Mouse (Mus musculus): ENCODE data around the gene Gm37240. TPM values are rescaled to one million over a fixed set of nuclear protein-coding genes. Genes with fewer than 3 reads are reported as not detected.
"Not testable (repeated sequence)": the region's sequence is repeated elsewhere in the genome, so short reads cannot be mapped to it uniquely, and the experiment has no call there.

The Gm37240 gene
- total RNA-seq, 2 experiments from 2014 or later = 0.27 to 1.1 TPM

DNA sequence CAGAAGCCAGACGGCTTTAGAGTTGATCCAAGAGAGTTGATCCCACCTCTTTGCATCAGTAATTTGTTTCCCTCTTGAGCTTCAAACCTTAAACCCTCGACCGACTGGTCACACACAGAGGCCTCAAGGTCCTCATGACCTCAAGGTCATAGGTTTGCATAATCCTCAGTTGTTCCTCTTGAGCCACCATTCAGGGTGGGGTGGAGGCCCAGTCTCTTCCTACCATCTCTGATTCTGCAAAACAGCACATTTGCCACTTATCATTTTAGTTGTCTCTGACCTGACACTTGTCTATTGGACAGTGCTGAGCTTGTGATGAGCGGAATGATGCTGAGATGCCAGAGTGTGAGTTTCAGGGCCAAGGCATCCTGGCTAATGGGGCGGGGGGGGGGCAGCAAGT is 1211.6 kb downstream of the Gm37240 start:
- no peak overlapping the region for H3K4me3 ChIP-seq
- H3K27ac ChIP-seq = no peak overlapping the region
- TF ChIP-seq CTCF (IDR thresholded peaks at IDR 0.05) = no peak
- intact Hi-C loops (cut with DNase I) = no loop called here
- DNase-seq (ENCODE audit: extremely low spot score in 1 of 2, low spot score in 2 of 2) = no peak

DNA sequence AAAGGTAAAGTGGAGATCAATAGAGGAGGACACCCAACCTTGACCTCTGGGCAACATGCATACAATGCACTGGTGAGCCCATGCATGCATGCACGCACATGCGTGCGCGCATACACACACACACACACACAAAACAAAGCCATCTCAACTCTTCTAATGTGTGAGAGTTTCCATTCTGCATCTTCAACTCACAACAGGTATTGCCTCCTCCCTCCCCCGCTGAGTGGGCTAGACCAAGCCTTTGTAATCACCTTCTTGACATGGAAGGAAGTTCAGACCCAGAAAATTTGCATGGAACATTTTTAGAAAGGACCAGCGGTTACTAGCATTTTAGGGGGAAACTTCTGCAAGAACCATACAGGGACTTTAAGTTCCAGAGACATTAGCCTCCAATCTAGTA is 1213.8 kb downstream of the Gm37240 start:
- H3K27ac ChIP-seq = no peak overlapping the region
- DNase-seq (ENCODE audit: extremely low spot score in 1 of 2, low spot score in 2 of 2) = no peak
- H3K4me3 ChIP-seq = no peak overlapping the region
- no peak for TF ChIP-seq CTCF (IDR thresholded peaks at IDR 0.05)
- intact Hi-C loops (cut with DNase I) = no loop called here

DNA sequence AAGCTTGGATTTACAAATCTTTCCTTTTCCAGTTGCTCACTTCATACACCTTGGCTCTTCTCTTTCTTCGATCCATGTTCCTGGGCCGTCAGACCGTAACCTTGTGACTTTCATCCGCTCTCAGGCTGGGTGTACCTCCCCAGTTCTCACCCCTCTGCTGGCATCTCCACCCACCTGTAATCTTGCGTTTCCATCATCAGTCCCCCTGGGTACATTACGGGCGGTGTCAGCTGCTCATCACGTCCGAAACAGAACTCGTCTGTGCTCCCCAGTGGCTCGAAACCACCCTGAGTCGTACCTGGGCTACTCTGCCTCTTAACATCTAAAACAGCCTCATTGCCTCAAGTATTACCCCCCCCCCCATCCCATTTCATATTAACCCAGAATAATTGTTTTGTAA is 1215.2 kb downstream of the Gm37240 start:
- no peak for DNase-seq (ENCODE audit: extremely low spot score in 1 of 2, low spot score in 2 of 2)
- intact Hi-C loops (cut with DNase I) = no loop called here
- no peak for TF ChIP-seq CTCF (IDR thresholded peaks at IDR 0.05)
- H3K4me3 ChIP-seq = no peak overlapping the region
- H3K27ac ChIP-seq = no peak overlapping the region

DNA sequence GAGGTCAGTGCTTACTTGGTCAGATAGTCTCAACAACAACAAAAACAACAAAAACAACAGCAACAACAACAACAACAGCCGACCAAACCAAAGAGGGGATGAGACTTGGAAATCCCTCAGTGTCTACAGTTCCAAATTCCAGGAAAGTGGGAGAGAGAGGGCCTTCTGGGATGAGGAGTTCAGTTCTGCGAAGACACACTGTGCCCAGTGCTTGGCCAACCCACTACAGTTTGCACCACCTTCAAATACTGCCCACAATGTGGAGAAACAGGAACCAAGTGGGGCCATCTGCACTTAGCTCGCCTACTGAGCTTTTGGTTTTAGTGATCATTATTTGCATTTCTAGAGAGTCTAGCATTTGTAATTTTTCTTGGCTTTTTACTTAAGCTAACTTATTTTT is 1218.4 kb downstream of the Gm37240 start:
- TF ChIP-seq CTCF (IDR thresholded peaks at IDR 0.05) = no peak
- Histone ChIP-seq H3K4me3 (no peak overlapping the region), H3K27ac (no peak overlapping the region)
- no peak for DNase-seq (ENCODE audit: extremely low spot score in 1 of 2, low spot score in 2 of 2)
- intact Hi-C loops (cut with DNase I) = no loop called here

DNA sequence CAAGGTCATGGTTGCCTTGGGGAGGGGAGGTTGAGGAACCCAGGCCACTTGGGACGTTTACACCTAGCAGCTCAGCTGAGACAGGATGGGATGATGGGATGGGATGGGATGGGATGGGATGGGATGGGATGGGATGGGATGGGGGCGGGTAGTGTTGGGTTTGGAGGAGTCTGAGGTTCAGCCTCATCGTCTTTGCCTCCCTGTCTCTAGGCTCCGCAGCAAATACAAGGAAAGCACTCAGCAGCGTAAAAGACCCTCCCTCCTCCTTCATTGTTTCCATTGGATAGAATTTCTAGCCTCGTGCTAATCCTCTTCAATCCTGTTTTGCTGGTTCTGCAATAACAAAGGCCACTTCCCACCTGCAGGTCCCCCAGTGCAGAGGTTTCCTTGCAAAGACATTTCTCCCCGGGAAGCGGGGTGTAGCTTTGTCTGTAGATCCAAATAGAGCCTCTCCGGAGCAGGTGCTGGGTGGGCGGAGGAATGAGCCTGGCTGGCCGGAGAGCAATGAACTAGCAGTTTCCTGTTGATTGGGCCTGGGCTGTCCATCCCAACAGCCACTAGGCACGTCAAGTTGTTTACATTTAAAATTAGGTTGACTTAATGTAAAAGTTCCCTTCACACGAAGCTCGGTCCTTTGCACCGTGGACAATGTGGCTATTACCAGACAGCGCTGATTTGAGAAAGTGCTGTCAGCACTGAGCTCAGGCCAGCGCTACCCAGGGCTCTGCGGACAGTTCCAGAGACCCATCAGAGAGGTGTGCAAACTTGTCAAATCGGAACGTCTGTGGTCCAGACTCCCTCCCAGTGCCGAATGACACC is 1221.9 kb downstream of the Gm37240 start:
- Histone ChIP-seq H3K4me3 (peak overlapping the region; percentile 23; the same call in 1 of the 2 replicates), H3K27ac (no peak overlapping the region)
- intact Hi-C loops (cut with DNase I) = no loop called here
- DNase-seq (ENCODE audit: extremely low spot score in 1 of 2, low spot score in 2 of 2) = no peak
- no peak for TF ChIP-seq CTCF (IDR thresholded peaks at IDR 0.05)

DNA sequence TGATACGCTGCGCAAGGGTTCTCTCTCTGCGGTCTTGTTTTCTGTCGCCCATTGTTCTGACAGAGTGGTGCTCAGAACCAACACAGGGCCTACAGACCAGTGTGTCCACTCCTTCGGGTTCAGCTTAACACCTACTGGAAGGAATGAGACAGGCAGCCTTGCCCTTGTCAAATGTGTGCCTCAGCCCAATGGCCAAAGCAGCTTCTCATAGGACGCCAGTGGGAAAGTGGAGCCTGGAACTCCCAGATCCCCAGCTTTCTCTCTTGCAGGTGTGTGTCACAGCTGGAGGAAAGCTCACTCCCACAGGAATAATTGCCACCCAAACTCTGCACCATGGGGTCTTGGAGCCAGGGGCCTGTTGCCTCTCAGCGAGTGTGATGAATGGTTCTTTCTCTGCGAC is 1222.6 kb downstream of the Gm37240 start:
- DNase-seq (ENCODE audit: extremely low spot score in 1 of 2, low spot score in 2 of 2) = no peak
- H3K27ac ChIP-seq = no peak overlapping the region
- intact Hi-C loops (cut with DNase I) = no loop called here
- no peak overlapping the region for H3K4me3 ChIP-seq
- no peak for TF ChIP-seq CTCF (IDR thresholded peaks at IDR 0.05)

DNA sequence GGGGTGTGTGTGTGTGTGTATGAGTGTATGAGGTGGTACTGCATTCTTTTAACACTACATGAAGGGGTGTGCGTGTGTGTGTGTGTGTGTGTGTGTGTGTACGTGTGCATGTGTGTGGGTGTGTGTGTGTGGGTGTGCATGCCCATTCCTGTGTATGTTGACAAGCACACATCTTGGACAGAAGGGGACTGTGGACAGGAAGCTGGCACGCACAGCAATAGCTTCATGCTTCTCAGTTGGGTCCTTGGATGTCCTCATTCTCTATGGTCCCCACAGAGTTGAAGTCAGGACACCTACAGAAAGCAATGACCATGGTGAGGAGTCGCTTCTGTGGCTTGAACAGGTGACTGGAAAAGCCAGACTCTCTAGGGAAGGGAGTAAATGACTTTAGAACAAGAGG is 1223.5 kb downstream of the Gm37240 start:
- TF ChIP-seq CTCF (IDR thresholded peaks at IDR 0.05) = no peak
- DNase-seq (ENCODE audit: extremely low spot score in 1 of 2, low spot score in 2 of 2) = no peak
- Histone ChIP-seq H3K4me3 (no peak overlapping the region), H3K27ac (no peak overlapping the region)
- intact Hi-C loops (cut with DNase I) = no loop called here

DNA sequence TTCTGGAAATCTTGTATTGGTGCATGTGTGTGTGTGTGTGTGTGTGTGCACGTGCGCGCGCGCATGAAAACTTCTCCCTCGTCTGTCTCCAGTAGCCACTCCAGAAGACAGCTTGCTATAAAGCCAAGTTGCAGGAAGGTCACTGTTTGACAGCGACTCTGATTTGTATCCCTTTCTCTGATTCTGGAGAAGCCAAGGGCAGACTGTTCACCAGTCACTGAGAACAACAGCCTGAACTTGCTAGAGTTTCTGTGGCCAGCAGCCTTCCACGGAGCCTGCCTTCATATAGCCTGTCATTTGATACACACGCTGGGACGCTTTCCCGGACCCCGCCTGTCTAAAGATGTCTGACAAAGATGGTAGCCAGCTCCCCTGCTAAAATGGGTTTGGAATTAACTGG is 1224.2 kb downstream of the Gm37240 start:
- TF ChIP-seq CTCF (IDR thresholded peaks at IDR 0.05) = no peak
- H3K4me3 ChIP-seq = no peak overlapping the region
- intact Hi-C loops (cut with DNase I) = no loop called here
- DNase-seq (ENCODE audit: extremely low spot score in 1 of 2, low spot score in 2 of 2) = no peak
- no peak overlapping the region for H3K27ac ChIP-seq

DNA sequence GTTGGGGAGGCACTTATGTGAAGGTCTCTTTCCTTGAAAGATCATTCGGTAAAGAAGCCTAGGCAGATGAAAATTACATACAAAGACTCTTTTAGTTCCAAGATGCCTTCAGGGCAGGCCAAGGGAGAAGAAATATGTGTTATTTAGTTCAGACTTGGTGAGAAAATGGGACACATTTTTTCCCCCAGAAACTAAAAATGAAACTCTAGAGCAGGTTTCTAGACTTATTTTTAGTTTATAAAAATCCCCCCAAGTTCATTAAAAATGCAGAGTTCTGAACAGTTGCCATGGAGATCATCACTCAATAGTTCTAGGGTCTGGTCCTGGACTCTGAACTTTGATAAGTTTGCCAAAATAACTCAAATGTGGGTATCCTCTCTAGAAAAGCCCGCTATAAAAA is 1226.9 kb downstream of the Gm37240 start:
- TF ChIP-seq CTCF (IDR thresholded peaks at IDR 0.05) = no peak
- Histone ChIP-seq H3K27ac (no peak overlapping the region), H3K4me3 (no peak overlapping the region)
- no peak for DNase-seq (ENCODE audit: extremely low spot score in 1 of 2, low spot score in 2 of 2)
- intact Hi-C loops (cut with DNase I) = no loop called here

DNA sequence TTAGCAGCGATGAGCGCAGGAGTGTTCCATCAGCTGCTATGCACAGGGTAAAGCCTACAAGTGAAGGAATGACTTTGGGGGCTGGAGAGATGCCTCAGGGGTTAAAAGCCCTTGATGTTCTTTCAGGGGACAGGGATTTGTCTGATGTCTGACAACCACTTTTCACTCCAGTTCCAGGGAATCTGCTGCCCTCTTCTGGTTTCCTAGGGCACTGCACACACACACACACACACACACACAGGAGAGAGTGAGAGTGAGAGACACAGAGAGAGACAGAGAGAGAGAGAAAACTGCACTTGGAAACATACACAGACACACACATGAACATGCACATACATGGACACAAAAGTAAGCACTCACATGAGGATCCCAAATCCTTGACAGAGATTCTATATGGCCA is 1228.4 kb downstream of the Gm37240 start:
- H3K27ac ChIP-seq = no peak overlapping the region
- no peak for DNase-seq (ENCODE audit: extremely low spot score in 1 of 2, low spot score in 2 of 2)
- H3K4me3 ChIP-seq = no peak overlapping the region
- intact Hi-C loops (cut with DNase I) = no loop called here
- TF ChIP-seq CTCF (IDR thresholded peaks at IDR 0.05) = no peak

DNA sequence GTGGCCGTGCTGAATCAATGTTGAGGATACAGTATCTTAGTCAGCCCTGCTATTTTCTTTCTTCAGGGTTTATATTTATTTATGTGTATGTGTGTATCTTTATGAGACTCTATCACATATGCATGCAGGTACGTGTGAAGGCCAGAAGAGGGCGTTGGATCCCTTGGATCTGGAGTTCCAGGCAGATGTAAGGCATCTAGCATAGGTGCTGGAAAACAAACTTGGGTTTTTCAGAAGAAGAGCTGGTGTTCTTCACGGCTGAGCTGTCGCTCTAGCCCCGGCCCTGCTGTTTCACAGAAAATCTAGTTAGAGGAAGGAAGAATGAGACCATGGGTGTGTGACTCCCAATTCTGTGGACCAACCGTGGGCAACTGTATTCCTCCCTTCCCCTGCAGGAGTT is 1229.3 kb downstream of the Gm37240 start:
- TF ChIP-seq CTCF (IDR thresholded peaks at IDR 0.05) = no peak
- H3K27ac ChIP-seq = no peak overlapping the region
- no peak overlapping the region for H3K4me3 ChIP-seq
- no peak for DNase-seq (ENCODE audit: extremely low spot score in 1 of 2, low spot score in 2 of 2)
- intact Hi-C loops (cut with DNase I) = no loop called here

DNA sequence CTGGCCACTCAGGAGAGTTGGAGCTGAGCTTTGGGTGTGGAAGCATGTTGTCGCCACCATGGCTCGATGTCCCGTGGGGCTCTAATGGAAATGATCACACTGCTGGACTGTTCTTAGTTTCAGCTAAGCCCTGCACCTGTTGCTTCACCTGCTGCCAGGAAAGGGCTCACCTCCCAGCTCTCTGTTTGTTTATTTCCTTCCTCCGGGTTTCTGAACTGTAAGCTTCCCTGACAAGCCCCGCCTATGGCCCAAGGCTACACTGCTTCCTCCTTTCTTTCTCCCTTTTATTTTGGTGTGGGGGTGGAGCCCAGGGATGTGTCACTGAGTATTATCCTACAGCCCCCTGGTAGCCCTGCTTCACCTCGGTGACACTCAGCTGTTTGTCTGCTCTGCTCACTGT is 1230.1 kb downstream of the Gm37240 start:
- H3K4me3 ChIP-seq = no peak overlapping the region
- TF ChIP-seq CTCF (IDR thresholded peaks at IDR 0.05) = no peak
- no peak overlapping the region for H3K27ac ChIP-seq
- DNase-seq (ENCODE audit: extremely low spot score in 1 of 2, low spot score in 2 of 2) = no peak
- intact Hi-C loops (cut with DNase I) = no loop called here

DNA sequence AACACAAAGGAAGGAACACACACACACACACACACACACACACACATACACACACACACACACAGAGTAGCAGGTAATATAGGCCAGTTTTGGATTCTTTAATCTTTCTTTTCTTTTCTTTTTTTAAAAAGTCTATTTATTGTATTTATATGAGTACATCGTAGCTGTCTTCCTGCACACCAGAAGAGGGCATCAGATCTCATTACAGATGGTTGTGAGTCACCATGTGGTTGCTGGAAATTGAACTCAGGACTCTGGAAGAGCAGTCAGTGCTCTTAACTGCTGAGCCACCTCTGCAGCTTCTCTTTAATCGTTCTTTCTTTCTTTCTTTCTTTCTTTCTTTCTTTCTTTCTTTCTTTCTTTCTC is 1231.5 kb downstream of the Gm37240 start:
- intact Hi-C loops (cut with DNase I); DNase-seq (ENCODE audit: extremely low spot score in 1 of 2, low spot score in 2 of 2); H3K27ac ChIP-seq; H3K4me3 ChIP-seq: not testable (repeated sequence)
